Mouse (Mus musculus): ENCODE data around the gene Lrwd1. TPM values are rescaled to one million over a fixed set of nuclear protein-coding genes. Genes with fewer than 3 reads are reported as not detected.
"Not testable (repeated sequence)": the region's sequence is repeated elsewhere in the genome, so short reads cannot be mapped to it uniquely, and the experiment has no call there.

The Lrwd1 gene
- polyA plus RNA-seq, 1 experiment from 2014 or later: 7.8 TPM

DNA sequence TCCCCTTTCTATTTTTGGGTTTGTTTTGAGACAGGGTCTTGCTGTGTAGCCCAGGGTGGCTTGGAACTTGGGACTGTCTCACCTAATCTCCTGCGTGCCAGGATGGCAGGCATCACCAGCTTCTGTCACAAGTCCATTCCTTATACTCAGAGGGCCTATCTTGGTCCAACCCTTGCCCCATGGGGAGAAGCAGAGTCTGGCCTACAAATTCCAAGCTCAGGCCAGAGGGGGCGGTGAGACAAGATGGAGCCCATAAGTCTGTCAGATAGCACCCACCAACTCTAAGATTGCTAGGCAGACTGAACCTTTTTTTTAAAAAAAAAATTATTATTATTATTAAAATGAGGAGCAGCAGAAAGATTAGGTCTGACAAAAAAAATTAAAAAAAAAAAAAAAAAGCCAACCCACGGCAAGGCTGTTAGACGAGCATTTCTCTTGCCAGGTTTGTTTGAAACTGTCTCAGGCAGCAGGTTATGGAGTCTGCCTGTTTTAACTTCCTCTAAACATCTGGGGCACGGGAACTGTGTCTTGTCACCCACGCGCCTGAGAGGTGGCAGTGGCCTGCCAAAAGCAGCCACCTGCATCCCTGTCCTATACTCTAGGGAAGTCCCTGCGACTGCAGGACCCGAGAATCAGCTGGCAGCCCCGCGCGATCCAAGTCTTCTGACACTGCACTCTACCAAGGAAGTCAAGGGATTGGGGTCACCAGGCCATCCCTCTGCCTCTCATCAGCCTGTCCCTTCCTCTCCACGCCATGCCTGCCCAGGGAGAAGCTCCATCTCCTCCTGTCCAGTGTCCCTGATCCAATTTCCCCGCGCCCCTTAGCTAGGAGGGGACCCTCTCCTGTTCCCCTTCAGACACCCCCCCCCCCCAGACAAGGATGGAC is 34.0 kb upstream of the Lrwd1 start:
- Histone ChIP-seq H3K4me1 (replicated peaks; ENCODE audit: control insufficient read depth, insufficient read depth, low read length) (0 out of 2 replicates have a peak, but pooled peaks cover 10% of the 10 kb centered on the region), H3K36me3 (ENCODE audit: control insufficient read depth, insufficient read depth) (no peaks in the 10 kb centered on the region; the same call in 1 of the 2 replicates), H3K9ac (ENCODE audit: low read depth, low read length) (peak overlapping the region; percentile 47), H3K9me3 (ENCODE audit: control insufficient read depth) (0 out of 2 replicates have a peak, but pooled peaks cover 3% of the 10 kb centered on the region), H3K27me3 (replicated peaks; ENCODE audit: control insufficient read depth, insufficient read depth, low read length) (no peaks in the 10 kb centered on the region), H3K4me3 (ENCODE audit: low read depth, low read length) (peak overlapping the region; percentile 52), H3K27ac (ENCODE audit: low read depth, low read length) (peak overlapping the region; percentile 79), H3K4me2 (replicated peaks; ENCODE audit: low read depth) (peak overlapping the region; percentile 91)
- no peak for TF ChIP-seq CTCF (IDR thresholded peaks at IDR 0.05; ENCODE audit: low read depth)
- 17% methylated on average over 15 of the region's 15 CpGs for WGBS
- ATAC-seq: peak; percentile 11

GRCm38 (mm10) chr5:136168071-136168470 is 32.2 kb upstream of the Lrwd1 start:
- Histone ChIP-seq H3K4me3 (ENCODE audit: low read depth, low read length) (no peak overlapping the region), H3K27ac (ENCODE audit: low read depth, low read length) (no peak overlapping the region), H3K36me3 (ENCODE audit: control insufficient read depth, insufficient read depth) (no peaks in the 10 kb centered on the region; the same call in 1 of the 2 replicates), H3K4me1 (replicated peaks; ENCODE audit: control insufficient read depth, insufficient read depth, low read length) (0 out of 2 replicates have a peak, but pooled peaks cover 8% of the 10 kb centered on the region), H3K27me3 (replicated peaks; ENCODE audit: control insufficient read depth, insufficient read depth, low read length) (no peaks in the 10 kb centered on the region), H3K9ac (ENCODE audit: low read depth, low read length) (no peak overlapping the region), H3K9me3 (ENCODE audit: control insufficient read depth) (0 out of 2 replicates have a peak, but pooled peaks cover 3% of the 10 kb centered on the region), H3K4me2 (replicated peaks; ENCODE audit: low read depth) (no peak overlapping the region)
- peak; percentile 53 for TF ChIP-seq CTCF (IDR thresholded peaks at IDR 0.05; ENCODE audit: low read depth)
- ATAC-seq: no peak
- 93% methylated on average over 3 of the region's 3 CpGs for WGBS

GRCm38 (mm10) chr5:136167296-136167695 is 31.4 kb upstream of the Lrwd1 start:
- no peak for ATAC-seq
- WGBS: 83% methylated on average over 4 of the region's 4 CpGs
- 0 out of 2 replicates have a peak, but pooled peaks cover 2% of the 10 kb centered on the region for H3K4me1 ChIP-seq (replicated peaks; ENCODE audit: control insufficient read depth, insufficient read depth, low read length)
- no peak overlapping the region for H3K4me3 ChIP-seq (ENCODE audit: low read depth, low read length)
- H3K9me3 ChIP-seq (ENCODE audit: control insufficient read depth): 0 out of 2 replicates have a peak, but pooled peaks cover 3% of the 10 kb centered on the region
- H3K4me2 ChIP-seq (replicated peaks; ENCODE audit: low read depth): no peak overlapping the region
- no peaks in the 10 kb centered on the region; the same call in 1 of the 2 replicates for H3K36me3 ChIP-seq (ENCODE audit: control insufficient read depth, insufficient read depth)
- no peak overlapping the region for H3K9ac ChIP-seq (ENCODE audit: low read depth, low read length)
- no peaks in the 10 kb centered on the region for H3K27me3 ChIP-seq (replicated peaks; ENCODE audit: control insufficient read depth, insufficient read depth, low read length)
- no peak for TF ChIP-seq CTCF (IDR thresholded peaks at IDR 0.05; ENCODE audit: low read depth)
- no peak overlapping the region for H3K27ac ChIP-seq (ENCODE audit: low read depth, low read length)

DNA sequence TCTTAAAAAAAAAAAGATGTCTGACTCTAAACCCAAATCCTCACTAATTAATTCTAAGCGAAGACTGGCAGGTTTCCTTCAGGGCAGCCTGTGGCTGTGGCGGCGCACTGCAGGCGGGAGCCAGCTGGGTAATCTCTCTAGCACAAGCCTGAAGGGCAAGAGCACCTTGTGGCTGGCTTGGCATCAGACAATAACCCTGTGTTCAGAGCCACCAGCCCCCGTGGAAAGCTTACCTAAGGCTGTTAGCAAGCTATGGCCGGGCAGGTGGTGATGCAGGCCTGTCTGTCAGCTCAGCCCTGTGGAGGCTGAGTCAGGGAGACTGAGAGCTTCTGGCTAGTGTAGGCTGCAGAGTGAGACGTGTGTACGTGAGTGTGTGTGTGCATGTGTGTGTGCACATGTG is 29.4 kb upstream of the Lrwd1 start:
- no peaks in the 10 kb centered on the region for H3K4me1 ChIP-seq (replicated peaks; ENCODE audit: control insufficient read depth, insufficient read depth, low read length)
- no peak overlapping the region for H3K9ac ChIP-seq (ENCODE audit: low read depth, low read length)
- H3K27me3 ChIP-seq (replicated peaks; ENCODE audit: control insufficient read depth, insufficient read depth, low read length): no peaks in the 10 kb centered on the region
- no peak for TF ChIP-seq CTCF (IDR thresholded peaks at IDR 0.05; ENCODE audit: low read depth)
- H3K4me2 ChIP-seq (replicated peaks; ENCODE audit: low read depth): no peak overlapping the region
- 82% methylated on average over 8 of the region's 8 CpGs for WGBS
- H3K9me3 ChIP-seq (ENCODE audit: control insufficient read depth): 0 out of 2 replicates have a peak, but pooled peaks cover 3% of the 10 kb centered on the region
- ATAC-seq: no peak
- H3K27ac ChIP-seq (ENCODE audit: low read depth, low read length): no peak overlapping the region
- peaks cover 7% of the 10 kb centered on the region for H3K36me3 ChIP-seq (ENCODE audit: control insufficient read depth, insufficient read depth)
- H3K4me3 ChIP-seq (ENCODE audit: low read depth, low read length): no peak overlapping the region

GRCm38 (mm10) chr5:136163807-136164474 is 28.1 kb upstream of the Lrwd1 start:
- Histone ChIP-seq H3K4me3 (ENCODE audit: low read depth, low read length) (no peak overlapping the region), H3K27me3 (replicated peaks; ENCODE audit: control insufficient read depth, insufficient read depth, low read length) (no peaks in the 10 kb centered on the region), H3K4me2 (replicated peaks; ENCODE audit: low read depth) (no peak overlapping the region), H3K36me3 (ENCODE audit: control insufficient read depth, insufficient read depth) (peaks cover 7% of the 10 kb centered on the region), H3K27ac (ENCODE audit: low read depth, low read length) (no peak overlapping the region), H3K9me3 (ENCODE audit: control insufficient read depth) (0 out of 2 replicates have a peak, but pooled peaks cover 3% of the 10 kb centered on the region), H3K9ac (ENCODE audit: low read depth, low read length) (no peak overlapping the region), H3K4me1 (replicated peaks; ENCODE audit: control insufficient read depth, insufficient read depth, low read length) (no peaks in the 10 kb centered on the region)
- ATAC-seq: no peak
- no peak for TF ChIP-seq CTCF (IDR thresholded peaks at IDR 0.05; ENCODE audit: low read depth)
- WGBS: 82% methylated on average over 11 of the region's 11 CpGs

- not testable (repeated sequence) for H3K9ac ChIP-seq (ENCODE audit: low read depth, low read length); H3K36me3 ChIP-seq (ENCODE audit: control insufficient read depth, insufficient read depth); ATAC-seq; H3K27ac ChIP-seq (ENCODE audit: low read depth, low read length); H3K9me3 ChIP-seq (ENCODE audit: control insufficient read depth); H3K4me2 ChIP-seq (replicated peaks; ENCODE audit: low read depth); H3K27me3 ChIP-seq (replicated peaks; ENCODE audit: control insufficient read depth, insufficient read depth, low read length); H3K4me3 ChIP-seq (ENCODE audit: low read depth, low read length); H3K4me1 ChIP-seq (replicated peaks; ENCODE audit: control insufficient read depth, insufficient read depth, low read length)
- WGBS: 86% methylated on average over 11 of the region's 12 CpGs
Measured at GRCm38 (mm10) chr5:136160084-136160483, 24.2 kb upstream of the Lrwd1 start.

Data from intestine, postnatal 0 days (tissue).